Mouse (Mus musculus) E14TG2a.4 (cell line): Measurements from ENCODE around the gene Tpm1.

Source experiments
- H3K27me3 ChIP-seq: 2 replicates; pipeline ENCODE4 v1.6.1; 2014; ENCODE audit warnings: low read length, control low read depth; ENCODE audit not compliant: insufficient read depth
- H3K36me3 ChIP-seq: 2 replicates; pipeline ENCODE4 v1.6.1; 2014; ENCODE audit warnings: low read length, control low read depth; ENCODE audit not compliant: insufficient read depth
- H3K4me1 ChIP-seq: replicated peaks from 2 replicates; pipeline ENCODE4 v1.6.1; 2014; ENCODE audit warnings: low read depth, low read length, control low read depth
- H3K4me3 ChIP-seq: replicated peaks from 2 replicates; pipeline ENCODE4 v1.5.1; 2014; ENCODE audit warnings: mild to moderate bottlenecking, low read length
- H3K9me3 ChIP-seq: 2 replicates; pipeline ENCODE4 v1.6.1; 2014; ENCODE audit warnings: low read length, control low read depth
- CTCF ChIP-seq: conservative IDR thresholded peaks from 2 replicates; pipeline ENCODE4 v1.5.1; 2014; ENCODE audit warnings: low read length
- NANOG ChIP-seq: IDR thresholded peaks from 2 replicates; pipeline ENCODE4 v1.6.1; 2014; ENCODE audit warnings: borderline replicate concordance, low read length, mixed read lengths
- POU5F1 ChIP-seq: IDR thresholded peaks from 2 replicates; pipeline ENCODE4 v1.6.1; 2014; ENCODE audit warnings: low read length, borderline replicate concordance

Gene Tpm1

DNA sequence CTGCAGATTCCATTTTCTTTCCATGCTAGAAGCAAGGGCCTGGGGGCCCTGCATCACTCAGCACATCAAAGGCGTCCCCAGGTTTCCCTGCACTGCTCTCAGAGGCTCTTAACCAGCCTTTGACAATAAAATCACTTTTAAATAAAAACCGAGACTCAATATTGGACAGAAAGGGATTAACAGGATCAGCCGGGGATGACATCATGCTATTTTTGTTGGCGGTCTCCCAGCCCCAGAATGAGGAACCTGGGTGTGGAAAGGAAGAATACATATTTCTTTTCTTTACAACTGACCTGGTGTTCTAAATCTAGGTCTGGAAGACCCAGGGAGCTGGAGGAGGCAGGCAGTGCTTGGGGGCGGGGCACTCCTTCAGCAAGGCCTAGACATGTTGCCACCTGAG is 32.5 kb upstream of the Tpm1 start:
- no peak overlapping the region for H3K4me3 ChIP-seq
- no peaks in the 10 kb centered on the region for H3K27me3 ChIP-seq
- no peaks in the 10 kb centered on the region for H3K9me3 ChIP-seq
- no peaks in the 10 kb centered on the region for H3K36me3 ChIP-seq
- H3K4me1 ChIP-seq: peaks cover 25% of the 10 kb centered on the region
- no peak for TF ChIP-seq CTCF
- no peak for TF ChIP-seq POU5F1
- no peak for TF ChIP-seq NANOG

DNA sequence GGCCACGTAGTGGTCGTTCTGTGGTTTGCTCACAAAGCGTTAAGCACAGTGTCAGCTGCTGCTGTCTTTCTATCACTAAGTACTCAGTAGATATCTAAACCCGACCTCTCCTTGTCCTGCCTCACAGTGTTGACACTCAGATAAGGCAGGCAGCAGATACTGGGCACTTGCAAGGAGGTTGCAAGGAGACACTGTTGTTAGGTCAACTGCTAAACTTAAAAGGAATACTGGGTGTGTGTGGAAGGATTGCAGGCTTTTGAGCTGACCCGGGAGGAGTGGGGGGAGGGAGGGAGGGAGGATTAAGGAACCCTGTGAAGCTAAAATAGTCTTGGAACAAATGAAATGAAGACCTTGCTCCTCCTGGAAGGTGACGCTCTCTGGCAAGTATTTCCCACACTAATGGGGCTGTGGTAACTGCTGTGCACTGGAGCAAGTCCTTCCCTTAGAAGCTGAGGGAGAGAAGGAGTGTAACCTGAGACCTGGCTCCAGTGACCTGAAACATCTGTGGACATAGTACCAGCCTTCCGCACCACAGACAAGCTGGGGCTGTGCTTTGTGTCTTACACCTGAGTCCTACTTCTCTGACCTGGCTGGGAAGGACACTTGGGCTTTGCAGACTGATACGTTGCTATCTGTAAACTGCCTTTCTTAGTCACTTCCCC is 28.6 kb upstream of the Tpm1 start:
- H3K36me3 ChIP-seq: no peaks in the 10 kb centered on the region
- peaks cover 16% of the 10 kb centered on the region for H3K4me1 ChIP-seq
- no peaks in the 10 kb centered on the region for H3K9me3 ChIP-seq
- H3K27me3 ChIP-seq: no peaks in the 10 kb centered on the region
- no peak overlapping the region for H3K4me3 ChIP-seq
- TF ChIP-seq NANOG: no peak
- no peak for TF ChIP-seq CTCF
- no peak for TF ChIP-seq POU5F1

GRCm38 (mm10) chr9:67077266-67077657 is 28.1 kb upstream of the Tpm1 start:
- no peak overlapping the region for H3K4me3 ChIP-seq
- no peaks in the 10 kb centered on the region for H3K9me3 ChIP-seq
- no peak for TF ChIP-seq CTCF
- no peak for TF ChIP-seq NANOG
- no peak for TF ChIP-seq POU5F1
- peaks cover 16% of the 10 kb centered on the region for H3K4me1 ChIP-seq
- H3K27me3 ChIP-seq: no peaks in the 10 kb centered on the region
- no peaks in the 10 kb centered on the region for H3K36me3 ChIP-seq

DNA sequence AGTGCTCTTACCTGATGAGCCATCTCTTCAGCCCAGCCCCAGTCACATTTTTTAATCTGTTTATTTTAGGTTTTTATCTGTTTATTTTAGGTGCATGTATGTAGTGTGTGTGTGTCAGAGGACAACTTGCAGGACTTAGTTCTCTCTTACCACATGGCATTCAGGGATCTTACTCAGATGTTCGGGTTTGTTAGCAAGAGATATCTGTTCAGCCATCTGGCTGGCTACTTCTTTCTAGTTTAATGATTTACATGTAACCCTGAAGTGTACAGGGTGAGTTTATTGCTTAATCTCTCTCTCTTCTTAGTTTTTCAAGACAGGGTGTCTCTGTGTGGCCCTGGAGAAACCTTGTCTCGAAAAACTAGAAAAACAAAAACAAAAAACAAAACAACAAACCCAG is 23.0 kb upstream of the Tpm1 start:
- no peaks in the 10 kb centered on the region for H3K36me3 ChIP-seq
- TF ChIP-seq NANOG (no peak), POU5F1 (no peak), CTCF (no peak)
- H3K27me3 ChIP-seq: no peaks in the 10 kb centered on the region
- no peak overlapping the region for H3K4me3 ChIP-seq
- peaks cover 17% of the 10 kb centered on the region for H3K4me1 ChIP-seq
- no peaks in the 10 kb centered on the region for H3K9me3 ChIP-seq

DNA sequence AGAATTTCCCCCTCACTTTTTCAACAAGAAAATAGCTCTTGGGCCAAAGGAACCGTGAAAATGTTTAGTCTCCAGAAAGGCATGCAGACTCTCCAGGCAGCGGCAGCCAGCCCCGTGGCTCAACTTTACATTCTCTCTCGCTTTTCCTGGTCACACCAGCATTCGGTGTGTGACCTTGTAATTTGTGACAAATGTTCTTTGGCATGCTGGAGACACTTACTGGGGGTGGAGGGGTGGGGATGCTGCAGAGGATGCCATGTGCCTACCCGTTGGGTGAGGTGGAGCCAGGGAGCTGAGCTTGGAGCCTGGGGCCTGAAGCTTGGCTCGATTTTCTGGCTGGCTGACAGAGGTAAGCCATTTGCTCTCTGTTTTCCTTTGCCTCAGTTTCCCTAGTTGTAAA is 22.4 kb upstream of the Tpm1 start:
- no peak for TF ChIP-seq CTCF
- no peak for TF ChIP-seq POU5F1
- no peak for TF ChIP-seq NANOG
- Histone ChIP-seq H3K9me3 (no peaks in the 10 kb centered on the region), H3K4me1 (peaks cover 15% of the 10 kb centered on the region), H3K27me3 (no peaks in the 10 kb centered on the region), H3K4me3 (no peak overlapping the region), H3K36me3 (no peaks in the 10 kb centered on the region)

DNA sequence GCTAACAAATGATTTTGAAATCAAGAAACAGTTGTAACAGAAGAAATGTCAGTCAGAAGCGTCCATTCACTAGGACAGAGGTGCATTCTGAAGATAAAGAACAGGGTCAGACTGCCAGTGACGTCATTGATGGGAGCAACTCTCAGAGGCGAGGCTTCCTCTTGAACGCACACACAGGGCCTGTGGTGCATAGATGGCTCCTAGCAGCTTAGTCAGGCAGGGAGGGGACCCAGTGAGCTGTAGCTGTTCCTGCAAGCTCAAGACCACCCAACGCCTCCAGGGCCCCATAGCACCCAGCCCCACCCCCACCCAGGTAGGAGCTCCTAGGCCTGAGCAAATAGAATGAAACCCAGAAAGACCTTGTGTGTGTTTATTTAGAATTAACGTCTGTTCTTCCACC is 21.9 kb upstream of the Tpm1 start:
- TF ChIP-seq CTCF (no peak), POU5F1 (no peak), NANOG (no peak)
- Histone ChIP-seq H3K4me3 (no peak overlapping the region), H3K36me3 (no peaks in the 10 kb centered on the region), H3K27me3 (no peaks in the 10 kb centered on the region), H3K9me3 (no peaks in the 10 kb centered on the region), H3K4me1 (peaks cover 15% of the 10 kb centered on the region)

- no peaks in the 10 kb centered on the region for H3K36me3 ChIP-seq
These were observed 17.4 kb upstream of the Tpm1 start for GRCm38 (mm10) chr9:67066616-67067015.

DNA sequence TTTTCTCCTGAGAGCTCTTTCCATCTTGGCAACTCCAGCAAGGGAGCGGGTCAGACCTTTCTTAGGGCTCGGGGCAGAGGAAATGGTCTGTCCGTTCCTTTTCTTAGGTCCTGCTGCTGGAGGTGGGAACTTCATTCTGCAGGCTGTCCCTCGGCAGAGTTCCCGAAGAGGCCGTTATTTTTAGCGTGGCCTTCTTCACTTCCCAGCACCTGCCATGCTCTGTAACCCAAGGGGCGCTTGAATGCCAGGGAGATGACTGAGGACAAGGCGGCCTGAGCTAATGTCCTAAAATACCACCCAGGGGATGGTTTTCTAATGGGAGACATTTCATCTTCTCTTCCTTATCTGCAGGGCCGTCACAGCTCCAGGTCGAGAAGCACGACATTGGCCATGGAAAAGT is 10.5 kb upstream of the Tpm1 start:
- no peak overlapping the region for H3K4me3 ChIP-seq
- H3K9me3 ChIP-seq: no peaks in the 10 kb centered on the region
- TF ChIP-seq CTCF: no peak
- TF ChIP-seq POU5F1: no peak
- no peak for TF ChIP-seq NANOG
- no peaks in the 10 kb centered on the region for H3K4me1 ChIP-seq
- H3K36me3 ChIP-seq: no peaks in the 10 kb centered on the region
- no peaks in the 10 kb centered on the region; the same call in 1 of the 2 replicates for H3K27me3 ChIP-seq

More at GRCm38 (mm10) chr9:67066616-67067015, 17.4 kb upstream of the Tpm1 start:
- TF ChIP-seq NANOG (no peak), POU5F1 (no peak), CTCF (no peak)
- Histone ChIP-seq H3K9me3 (no peaks in the 10 kb centered on the region), H3K27me3 (no peaks in the 10 kb centered on the region), H3K4me3 (no peak overlapping the region), H3K4me1 (peaks cover 13% of the 10 kb centered on the region)

DNA sequence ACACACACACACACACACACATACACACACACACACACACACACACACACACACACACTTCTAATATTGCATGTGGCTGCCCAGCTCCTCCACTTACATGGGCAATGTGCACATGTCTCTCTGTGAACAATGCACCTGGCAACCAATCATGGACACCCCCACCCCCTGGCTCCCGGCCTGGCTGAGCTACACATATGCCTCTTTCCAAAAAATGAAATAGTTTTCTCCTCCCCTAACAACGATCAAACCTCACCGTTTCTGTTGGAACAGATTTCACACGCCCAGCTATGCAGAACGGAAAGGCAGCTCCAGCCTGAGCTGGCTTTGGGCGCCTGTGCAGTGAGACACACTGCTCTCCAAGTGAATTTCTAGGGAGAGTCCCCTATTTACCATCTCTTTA is 9.2 kb upstream of the Tpm1 start:
- no peaks in the 10 kb centered on the region for H3K4me1 ChIP-seq

More for the DNA sequence above, 9.2 kb upstream of the Tpm1 start:
- Histone ChIP-seq H3K9me3 (no peaks in the 10 kb centered on the region), H3K36me3 (no peaks in the 10 kb centered on the region), H3K4me3 (no peak overlapping the region), H3K27me3 (no peaks in the 10 kb centered on the region; the same call in 1 of the 2 replicates)
- TF ChIP-seq CTCF (no peak), NANOG (no peak), POU5F1 (no peak)
